Mouse (Mus musculus) right cerebral cortex, postnatal 4 days (tissue): ENCODE measurements at regions not wholly inside any gene's neighbourhood (a gene's known extent, or its start where the extent isn't known, plus 50 kb on each side); places are given as distances from the start of the nearest gene placed in this dataset.

Source experiments
- DNase-seq: peaks from one replicate; pipeline ENCODE4 v3.0.0-alpha.2; 2022

DNA sequence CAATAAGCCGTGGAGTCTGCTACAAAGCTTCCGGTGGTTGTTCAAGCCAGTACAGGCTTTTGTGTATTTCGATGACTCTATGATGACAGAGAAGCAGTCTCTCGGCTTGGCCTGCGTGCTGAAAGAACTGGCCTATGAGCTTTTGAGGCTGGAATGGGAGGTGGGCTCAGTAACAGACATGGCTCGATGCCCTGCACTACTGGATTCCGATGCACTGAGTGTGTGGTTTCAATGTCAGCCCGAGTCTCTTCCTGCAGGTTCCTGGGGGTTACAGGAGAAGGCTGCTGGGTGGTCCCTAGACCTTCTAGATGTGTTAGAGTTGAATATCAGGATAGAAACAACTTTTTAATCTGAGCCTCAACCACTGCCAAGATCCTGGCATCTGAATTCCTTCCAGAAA lies 53.2 kb downstream of the Gm815 start:
- DNase-seq: no peak

DNA sequence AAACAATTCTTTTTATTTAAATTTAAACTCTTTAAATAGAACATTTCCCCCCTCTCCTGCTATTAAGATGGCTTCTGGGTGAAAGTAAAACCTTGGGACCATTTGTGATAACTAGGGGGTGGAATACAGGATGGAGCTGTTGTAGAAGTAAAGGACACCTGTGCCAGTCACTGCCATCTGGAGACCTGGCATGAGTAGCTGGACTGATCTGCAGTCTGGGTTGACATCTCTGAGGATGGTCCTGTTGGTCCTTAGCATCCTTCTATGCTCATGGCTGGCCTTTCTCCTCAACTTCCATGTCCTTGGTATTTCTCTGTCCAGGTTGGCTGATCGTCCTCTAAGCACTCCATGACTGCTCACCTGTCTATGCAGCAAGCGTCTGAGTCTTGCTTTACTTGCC lies 58.3 kb downstream of the Gm815 start:
- DNase-seq: no peak

DNA sequence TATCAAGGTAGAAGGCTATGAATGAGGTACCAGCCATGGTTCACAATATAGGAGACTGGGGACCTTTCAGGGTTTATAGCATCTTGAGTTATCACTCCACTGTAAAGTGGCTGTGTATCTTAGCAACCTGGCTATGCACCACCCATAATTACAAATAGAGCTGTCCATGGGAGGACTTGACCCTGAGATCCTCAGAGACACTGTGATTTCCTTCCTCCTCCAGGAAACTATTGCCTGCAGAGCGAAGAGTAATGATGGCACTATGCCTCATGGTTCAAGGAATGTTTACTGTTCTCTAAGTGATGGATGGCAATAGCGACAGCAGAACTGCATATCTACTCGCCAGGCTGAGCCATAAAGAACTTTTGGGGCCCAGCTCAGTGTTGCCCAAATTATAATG lies 60.9 kb downstream of the Gm815 start:
- DNase-seq: no peak

DNA sequence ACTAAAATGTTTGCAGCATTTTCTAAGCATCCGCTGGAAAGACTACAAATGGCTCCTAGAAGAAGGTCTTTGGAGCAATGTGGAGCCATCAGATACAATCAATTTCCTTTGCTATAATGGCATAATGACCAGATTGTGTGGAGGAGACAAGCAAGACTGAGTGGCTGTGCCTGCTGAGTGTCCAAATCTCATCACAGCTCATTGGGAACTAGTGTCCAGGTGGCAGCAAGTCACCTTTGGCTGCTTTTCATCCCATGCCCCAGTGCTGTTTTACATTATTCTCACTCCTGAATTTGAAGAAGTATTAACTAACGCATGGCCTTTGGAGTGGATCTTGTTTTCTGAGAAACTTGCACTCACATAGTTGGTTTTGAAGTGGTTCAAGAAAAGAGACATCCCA lies 62.8 kb downstream of the Gm815 start:
- DNase-seq: no peak

DNA sequence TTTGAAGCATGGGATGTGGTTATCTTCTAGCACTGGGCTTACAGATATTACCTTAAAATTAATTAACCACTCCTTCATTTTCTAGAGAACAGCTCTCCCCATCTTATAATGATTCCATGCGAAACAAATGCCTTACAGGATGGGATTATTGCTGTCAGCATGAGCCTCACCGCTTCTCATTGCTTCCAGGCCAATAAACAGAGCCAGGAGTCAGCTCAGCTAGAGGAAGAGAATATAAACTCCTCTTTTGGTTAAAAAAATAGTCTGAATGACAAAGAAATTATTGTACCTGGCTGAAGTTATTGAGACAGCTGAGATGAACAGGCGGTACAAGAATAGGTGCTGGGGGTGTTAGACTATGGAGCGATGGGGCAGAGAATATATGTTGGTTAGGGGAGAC lies 63.5 kb downstream of the Gm815 start:
- no peak for DNase-seq

DNA sequence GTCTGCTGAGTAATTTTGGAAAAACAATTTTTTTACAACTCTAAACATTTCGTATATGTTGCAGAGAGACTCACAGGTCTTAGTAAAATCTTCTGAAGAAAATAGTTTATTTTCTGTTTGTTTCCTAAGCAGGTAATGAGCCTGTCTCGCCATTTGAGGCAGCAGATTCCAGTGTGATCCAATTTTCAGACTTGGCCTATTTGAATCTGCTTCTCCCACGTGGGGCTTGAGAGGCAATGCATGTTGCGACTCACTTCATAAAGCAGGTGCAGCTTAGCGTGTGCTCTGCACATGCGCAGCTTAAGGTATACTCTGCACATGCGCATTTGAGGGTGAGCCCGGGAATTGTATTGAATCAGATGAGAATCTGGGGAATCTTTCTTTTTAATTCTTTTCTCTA lies 67.7 kb downstream of the Gm815 start:
- DNase-seq: peak; percentile 16

DNA sequence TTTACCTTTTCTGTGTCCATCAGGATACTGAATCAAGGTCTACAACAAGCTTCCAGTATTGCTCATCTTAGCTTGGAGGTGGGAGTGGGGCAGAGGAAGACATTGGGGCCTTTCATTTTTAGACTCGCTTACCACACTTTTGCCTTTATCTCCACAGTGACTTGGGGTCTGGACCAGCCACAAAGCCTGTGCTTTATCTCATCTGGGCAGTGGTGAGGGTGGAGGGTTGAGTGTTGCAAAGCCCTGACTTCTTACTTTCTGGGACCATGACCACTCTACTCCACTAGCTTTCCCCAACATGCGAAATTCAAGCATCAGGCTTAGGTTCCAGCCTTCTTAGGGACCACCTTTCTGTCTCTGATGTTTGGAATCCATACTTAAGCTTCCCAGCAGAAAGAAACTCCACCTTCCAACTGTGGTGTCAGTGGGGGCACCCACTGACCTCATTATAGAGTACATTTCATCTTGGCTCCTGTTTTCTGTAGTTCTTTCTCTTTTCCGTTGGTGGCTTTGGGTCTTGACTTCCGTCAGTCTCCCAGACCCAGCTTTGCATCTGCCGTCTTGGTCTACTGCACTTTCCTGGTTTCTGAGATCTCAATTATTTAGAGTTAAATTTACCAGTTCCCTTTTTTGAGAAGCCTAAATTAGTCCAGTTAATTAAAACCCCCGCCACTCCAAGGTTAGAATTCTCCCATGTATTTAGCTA lies 80.5 kb downstream of the Gm815 start:
- no peak for DNase-seq

DNA sequence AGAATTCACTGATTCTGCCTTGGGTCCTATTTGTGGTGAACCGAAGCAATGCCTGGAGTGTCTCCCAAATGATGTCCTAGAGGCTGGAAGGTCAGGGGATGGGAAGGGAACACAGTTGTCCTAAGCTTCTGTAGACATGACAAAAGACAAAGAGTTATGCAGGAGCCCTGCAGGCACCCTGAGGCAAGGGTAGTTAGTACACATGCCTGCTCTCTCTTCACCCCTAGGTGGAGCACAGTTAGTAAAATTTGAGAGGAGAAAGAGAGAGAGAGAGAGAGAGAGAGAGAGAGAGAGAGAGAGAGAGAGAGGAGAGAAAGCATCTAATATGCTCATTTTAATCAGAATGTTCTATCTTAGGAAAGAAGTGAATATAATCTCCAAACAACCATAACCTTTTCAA lies 87.4 kb downstream of the Gm815 start:
- DNase-seq: no peak

DNA sequence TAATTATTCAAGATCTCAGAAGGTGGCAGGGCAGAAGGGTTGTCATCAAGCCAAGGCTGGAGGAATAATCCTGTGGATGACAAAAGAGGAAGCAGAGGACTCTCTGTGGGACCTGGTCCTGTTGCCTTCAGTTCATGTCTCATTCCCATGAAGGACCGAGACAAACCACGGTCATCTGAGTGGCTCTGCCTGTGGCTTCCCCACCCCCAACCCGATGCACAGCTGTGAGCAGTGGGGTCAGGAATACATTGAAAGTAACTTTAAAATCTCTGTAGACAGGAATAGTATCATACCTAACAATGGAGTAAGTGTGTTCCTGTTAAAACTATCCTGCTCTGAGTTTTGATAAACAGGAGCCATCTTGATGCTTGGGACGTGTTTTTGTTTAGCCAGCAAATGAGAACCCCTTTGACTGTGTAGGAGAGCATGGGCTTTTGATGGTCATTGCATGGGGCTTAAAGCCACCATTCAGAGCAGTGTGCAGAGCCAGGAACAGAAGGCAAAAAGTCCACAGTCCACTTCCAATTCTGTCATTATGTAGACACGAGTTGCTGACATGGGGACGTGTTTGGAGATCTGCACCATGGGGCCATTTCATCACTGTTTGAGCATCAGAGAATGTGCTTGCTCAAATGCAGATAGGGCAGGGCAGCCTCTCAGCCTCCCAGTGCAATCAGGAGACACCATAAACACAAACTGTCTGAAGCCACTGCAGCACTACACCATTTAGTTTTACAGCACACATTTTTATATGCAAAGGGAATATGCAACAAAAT lies 88.3 kb downstream of the Gm815 start:
- DNase-seq: no peak

DNA sequence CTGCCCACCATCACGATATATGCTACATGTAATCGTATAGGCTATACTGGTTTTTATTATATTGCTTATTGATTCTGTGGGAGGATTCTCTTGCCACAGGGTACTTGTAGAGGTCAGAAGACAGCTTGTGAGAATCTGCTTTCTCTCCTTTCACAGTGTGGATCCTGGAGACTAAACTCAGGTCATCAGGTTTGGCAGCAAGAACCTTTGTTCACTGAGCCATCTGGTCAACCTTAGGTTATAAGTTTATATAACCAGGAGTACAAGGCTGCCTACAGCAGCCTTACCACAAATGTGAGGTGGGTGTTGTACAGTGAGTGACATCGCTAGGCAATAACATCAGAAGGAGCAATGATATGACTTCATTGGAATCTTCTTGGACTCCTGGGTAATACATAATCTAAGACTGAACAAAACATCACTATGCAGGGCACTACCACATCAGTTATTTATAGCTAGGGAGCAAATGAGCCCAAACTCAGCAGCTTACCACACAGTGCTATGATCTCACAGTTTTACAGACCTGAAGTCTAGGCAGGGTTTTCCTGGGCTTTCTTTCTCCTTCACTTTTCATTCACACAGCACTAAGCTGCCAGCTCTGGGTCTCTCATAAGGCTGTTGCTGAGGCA lies 89.0 kb downstream of the Gm815 start:
- DNase-seq: no peak

DNA sequence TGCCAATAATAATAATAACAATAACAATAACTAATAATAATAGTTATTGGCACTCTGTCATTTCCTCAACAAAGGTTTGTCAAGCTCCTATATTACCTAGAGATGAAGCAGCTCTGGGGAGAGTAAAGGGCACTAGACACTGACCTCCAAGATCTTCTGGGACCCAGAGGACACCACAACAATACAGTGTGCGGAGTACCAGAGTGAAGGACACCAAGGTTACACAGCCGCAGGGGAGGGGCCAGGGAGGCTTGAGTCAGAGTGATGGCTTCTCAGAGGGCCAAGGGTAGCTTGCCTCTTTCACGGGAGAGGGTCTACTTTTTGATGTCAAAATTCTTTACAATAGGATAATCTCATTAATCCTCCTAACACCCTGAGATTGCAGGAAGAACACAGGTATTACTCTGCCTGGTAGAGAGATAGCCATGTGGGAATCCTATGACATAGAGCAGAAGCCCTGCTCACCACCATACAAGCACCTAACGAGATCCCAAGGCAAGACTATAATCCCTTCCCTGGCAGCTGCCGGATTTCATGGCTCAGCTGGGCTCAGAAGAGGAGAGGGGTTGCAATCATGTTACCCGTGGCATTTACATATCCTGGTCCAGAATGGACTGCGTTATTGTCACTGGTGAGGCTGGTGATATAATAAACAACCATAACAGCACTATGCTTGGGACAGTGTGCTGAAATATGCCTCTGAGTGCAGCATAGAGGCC lies 91.1 kb downstream of the Gm815 start:
- no peak for DNase-seq

DNA sequence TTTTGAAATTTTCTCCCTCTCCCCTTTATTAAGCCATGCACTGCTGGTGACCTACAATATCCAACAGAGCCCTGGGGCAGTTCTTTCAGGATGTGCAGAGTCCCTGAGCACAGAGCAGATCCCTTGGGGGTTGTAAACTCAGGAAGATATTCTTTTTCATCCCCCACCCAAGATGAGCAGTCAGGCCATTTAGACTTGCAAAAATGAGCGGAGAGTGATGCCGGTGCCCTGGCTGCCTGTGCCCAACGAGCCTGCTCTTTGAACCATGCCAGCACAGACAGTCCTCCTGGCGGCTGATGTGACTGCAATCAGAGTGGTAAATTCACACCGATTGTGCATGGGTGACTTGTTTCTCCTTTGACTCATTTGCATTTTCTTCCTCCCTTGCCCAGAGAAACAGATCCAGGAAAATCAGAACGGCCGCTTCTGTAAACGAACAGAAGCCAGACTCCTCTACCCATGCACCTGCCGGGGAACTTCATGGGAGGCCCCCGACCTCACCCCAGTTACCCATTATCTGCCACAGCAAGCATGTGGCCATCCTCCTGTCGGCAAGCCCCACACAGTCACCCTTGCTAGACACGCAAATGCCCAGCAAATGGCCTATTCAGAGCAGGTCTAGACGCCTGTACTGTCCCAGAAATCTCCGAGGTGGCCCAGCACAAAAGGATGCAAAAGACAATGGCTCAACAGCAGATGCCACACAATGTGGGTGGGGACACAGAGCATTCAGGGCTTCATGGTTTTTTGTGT lies 92.4 kb downstream of the Gm815 start:
- peak; percentile 12 for DNase-seq

DNA sequence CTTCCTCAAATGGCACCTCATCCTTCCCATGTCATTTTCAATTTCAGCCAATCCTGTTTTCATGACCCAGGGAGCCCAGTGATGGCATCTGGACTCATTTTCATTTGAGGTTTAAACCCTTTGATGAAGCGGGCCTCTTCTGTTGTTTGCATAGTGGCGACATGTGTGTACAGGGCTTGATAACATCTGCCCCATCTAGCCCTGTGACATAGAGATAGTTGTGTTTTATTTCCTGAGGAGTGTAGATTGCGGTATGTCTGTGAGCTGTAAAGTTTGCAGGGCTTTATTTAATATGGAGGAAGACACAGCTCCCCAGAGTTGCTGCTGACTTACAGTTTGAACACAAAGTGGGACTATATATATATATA lies 92.9 kb downstream of the Gm815 start:
- DNase-seq: no peak

DNA sequence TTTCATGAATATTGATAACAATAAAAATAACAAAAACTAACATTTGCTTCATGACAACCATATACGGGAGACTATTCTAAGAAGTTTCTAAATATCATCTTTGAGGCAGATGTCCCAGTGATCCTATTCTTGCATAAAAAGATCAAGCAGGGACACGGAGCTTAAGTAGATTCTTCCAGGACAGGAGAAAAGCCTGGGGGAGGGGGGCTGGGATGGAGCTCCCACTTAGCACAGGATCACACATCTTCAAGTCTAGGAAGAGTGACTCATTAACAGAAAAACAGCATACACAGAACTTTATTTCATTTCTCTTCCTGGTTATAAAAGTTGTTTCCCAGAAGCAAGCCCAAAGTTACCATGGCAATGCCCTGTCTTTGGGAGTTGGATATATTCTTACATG lies 93.6 kb downstream of the Gm815 start:
- no peak for DNase-seq

DNA sequence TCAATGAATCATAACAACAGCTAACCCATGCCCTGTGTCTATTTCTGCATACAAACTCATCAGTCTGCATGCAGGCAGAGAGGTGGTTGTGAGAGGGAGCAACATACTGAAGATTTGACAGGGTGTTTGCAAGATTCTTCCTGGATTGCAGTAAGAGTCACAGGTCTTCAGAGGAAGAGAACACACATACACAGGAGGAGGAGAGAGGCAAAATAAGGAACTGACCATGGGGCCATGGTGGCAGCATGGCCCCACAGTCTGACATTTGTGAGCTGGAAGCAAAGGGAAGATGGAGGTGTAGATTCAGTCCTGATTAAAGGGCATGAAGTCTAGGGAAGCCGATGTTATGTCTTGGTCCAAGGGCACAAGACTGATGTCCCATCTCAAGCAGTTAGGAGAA lies 101.0 kb downstream of the Gm815 start:
- DNase-seq: no peak

DNA sequence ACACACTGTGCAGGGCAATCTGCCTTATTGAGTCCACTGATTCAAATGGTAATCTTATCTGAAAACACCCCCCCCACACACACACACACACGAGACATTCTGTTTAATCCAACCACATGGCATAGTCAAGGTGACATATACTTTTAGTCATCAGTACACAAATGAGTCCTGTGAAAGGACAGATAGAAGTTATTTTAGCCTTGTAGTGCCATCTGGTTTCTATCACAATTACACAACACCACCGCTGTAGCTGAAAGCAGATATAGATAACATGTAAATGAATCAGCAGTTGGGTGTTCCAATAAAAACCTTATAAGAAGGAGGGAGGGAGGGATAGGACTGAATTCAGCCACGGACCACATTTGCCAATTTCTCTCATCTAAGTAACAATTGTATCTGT lies 101.5 kb downstream of the Gm815 start:
- no peak for DNase-seq

DNA sequence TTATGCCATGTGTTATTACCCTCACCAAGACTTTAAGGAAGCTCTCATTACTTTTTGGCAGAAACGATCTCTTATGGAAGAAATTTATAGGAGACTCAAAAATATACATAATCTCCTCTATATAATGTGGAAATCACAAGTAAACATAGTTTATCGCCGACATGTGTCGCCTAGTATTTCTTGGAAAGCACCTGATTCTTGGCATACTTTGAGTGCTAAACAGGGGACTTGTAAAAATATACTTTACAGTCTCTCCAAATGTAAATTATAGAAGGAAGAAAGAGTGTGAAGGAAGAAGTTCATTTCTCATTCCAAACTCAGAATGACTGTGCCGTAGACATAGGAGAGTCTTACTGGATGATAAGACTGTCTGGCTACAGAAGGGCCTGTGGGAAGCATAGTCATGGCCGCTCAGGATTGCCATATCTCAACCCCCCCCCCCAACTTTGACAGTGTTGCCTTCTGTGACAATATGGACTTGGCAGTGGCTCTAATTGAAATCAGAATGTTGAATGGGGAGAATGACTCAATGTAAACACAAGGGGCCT lies 102.3 kb downstream of the Gm815 start:
- DNase-seq: no peak

DNA sequence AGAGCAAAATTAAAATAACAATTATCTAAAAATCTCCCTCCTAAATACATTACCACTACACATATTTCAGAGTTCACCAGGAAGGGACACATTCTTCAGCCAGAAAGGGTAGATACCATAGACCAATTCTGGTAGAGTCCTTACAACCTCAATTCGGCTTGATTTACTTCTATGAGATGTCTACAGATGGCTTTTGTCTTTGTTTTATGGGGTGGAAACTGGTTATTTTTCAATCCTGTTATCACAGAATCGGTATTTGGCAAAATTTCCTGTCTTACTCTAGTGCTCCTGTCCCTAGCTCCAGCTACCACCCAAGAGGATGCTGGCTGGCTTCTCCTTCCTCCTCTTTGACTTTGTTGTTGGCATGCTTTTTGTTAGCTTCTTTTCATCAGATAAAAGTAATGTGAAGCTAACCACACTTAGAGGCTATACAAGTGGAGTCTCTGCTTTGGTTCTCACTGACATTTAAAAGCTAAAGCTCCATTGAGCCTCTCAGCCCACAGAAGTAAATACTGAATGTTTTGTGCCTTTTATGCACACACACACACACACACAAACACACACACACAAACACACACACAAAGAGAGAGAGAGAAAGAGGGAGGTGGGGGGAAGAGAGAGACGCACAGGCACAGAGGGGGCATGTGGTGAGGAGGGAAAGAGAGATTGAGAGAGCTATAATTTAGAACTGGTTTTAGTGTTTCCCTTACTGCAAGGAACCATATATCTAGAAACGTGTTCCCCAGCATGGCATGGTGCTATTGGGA lies 109.1 kb downstream of the Gm815 start:
- DNase-seq: no peak

DNA sequence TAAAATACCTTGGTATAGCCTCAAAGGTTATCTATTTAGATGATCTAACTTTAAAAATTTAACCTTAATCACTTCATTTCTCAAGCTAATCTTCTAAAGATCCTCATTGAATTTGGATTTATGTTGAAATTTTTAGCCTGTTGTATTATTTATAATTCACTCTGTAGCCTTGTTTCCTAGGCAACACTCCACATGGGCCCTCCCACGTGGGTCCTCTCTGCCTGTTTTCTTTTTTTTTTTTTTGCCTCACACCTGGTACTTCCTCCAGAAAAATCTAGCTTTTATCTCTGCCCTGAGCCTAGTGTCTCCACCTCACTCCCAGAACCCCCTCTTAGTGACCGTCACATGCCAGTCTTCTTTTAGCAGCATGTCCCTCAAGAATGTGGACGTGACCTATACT lies 113.9 kb downstream of the Gm815 start:
- no peak for DNase-seq

DNA sequence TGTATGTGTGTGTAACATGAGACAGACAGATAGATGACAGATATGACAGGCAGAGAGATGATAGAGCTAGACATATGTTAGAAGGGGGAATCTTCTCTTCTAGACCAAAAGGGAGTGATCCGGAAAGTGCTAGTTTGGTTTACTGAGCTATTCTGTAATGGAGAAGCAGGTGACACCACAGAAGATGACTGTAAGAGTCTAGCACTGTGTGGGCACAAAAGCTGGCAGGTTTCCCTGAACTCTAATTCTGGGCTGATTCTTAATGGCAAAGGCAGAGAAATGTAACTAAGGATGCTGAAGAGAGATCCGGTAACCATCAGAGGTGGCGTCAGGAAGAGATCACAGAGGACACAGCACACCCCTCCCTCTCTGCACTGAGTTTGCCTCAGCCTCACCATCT lies 136.2 kb downstream of the Gm815 start:
- DNase-seq: no peak

DNA sequence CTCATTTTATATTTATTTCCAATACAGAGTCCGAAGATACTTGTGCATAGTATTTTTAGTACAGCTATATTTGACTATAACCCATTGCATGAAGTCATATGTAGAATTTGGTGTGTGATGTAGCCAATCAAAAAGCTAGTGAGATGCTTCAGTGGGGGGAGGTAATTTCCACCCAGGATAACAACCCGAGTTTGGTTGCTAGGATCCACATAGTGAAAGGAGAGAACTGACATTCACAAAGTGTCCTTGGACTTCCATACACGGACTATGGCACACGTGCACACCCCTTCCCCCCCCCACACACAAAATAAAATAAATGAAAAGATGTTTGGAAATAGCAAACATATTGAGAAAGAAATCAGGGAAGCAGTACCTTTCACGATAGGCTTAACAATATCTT lies 137.2 kb downstream of the Gm815 start:
- no peak for DNase-seq

DNA sequence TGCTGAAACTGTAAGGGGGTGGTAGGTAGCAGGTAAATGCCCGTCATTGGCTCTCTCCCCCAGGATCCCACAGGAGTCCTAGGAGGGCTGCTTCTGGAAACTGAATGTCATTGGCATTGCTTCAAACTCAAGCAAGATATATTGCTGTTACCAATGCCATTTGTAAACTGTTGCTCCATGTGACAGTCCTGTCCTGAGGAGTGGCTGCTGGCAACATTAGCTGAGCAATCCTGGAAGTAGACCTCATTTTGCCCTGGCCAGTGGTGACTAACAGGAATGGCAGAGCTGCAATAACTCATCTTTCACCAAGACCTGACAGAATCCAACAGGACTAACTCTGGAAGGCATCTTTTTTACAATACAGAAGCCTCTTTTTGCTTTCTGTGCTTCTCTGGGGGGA lies 143.2 kb downstream of the Gm815 start:
- no peak for DNase-seq
